Mouse (Mus musculus) limb, embryonic 13.5 days (tissue): Measurements from ENCODE around the gene Akr1cl. TPM values are rescaled to one million over a fixed set of nuclear protein-coding genes. Genes with fewer than 3 reads are reported as not detected.

Source experiments
- ATAC-seq: fragments of 200-750 bp; cut with Nextera tagmentation; 2 replicates; pipeline ENCODE4 v1.8.0; 2017; ENCODE audit warnings: low read depth, moderate number of reproducible peaks, moderate TSS enrichment; ENCODE audit not compliant: low FRiP score
- H3K27ac ChIP-seq: fragments of 300-500 bp; sonication (generic); 2 replicates; pipeline ENCODE4 v1.5.1; 2015; ENCODE audit warnings: inconsistent platforms, mild to moderate bottlenecking, moderate library complexity
- H3K27me3 ChIP-seq: fragments of 300-500 bp; sonication (generic); 2 replicates; pipeline ENCODE4 v1.6.1; 2015; ENCODE audit warnings: mild to moderate bottlenecking, inconsistent platforms
- H3K36me3 ChIP-seq: fragments of 300-500 bp; sonication (generic); 2 replicates; pipeline ENCODE4 v1.6.1; 2015; ENCODE audit warnings: inconsistent platforms, mild to moderate bottlenecking, moderate library complexity
- H3K4me1 ChIP-seq: fragments of 300-500 bp; sonication (generic); 2 replicates; pipeline ENCODE4 v1.6.1; 2015; ENCODE audit warnings: inconsistent platforms
- H3K4me2 ChIP-seq: fragments of 300-500 bp; sonication (generic); replicated peaks from 2 replicates; pipeline ENCODE4 v1.6.1; 2015; ENCODE audit warnings: inconsistent platforms, mild to moderate bottlenecking, moderate library complexity
- H3K4me3 ChIP-seq: fragments of 300-500 bp; sonication (generic); 2 replicates; pipeline ENCODE4 v1.5.1; 2015; ENCODE audit warnings: moderate library complexity, mild to moderate bottlenecking, inconsistent platforms
- H3K9ac ChIP-seq: fragments of 300-500 bp; sonication (generic); 2 replicates; pipeline ENCODE4 v1.6.1; 2015; ENCODE audit warnings: mild to moderate bottlenecking, inconsistent platforms
- H3K9me3 ChIP-seq: fragments of 300-500 bp; sonication (generic); 2 replicates; pipeline ENCODE4 v1.6.1; 2016; ENCODE audit warnings: inconsistent platforms
- WGBS: fragments of 180-500 bp; shearing (Covaris S2); methylation state at CpG from one replicate; pipeline ENCODE4 v1.1.7; 2015; 5-methylcytosine and 5-hydroxymethylcytosine counted together
- polyA plus RNA-seq: library from polyadenylated mRNA; unstranded; fragments of >200 nt; fragmentation: Nextera tagmentation; extraction: Ambion mirVana; gene quantifications from 2 replicates; pipeline ENCODE4 v1.2.1, GENCODE M21; 2015

Gene Akr1cl
- polyA plus RNA-seq, 1 experiment from 2014 or later, result 0.27 TPM

- WGBS, result 76% methylated on average over 2 of the region's 2 CpGs
- no peaks in the 10 kb centered on the region for H3K9me3 ChIP-seq
- no peak for ATAC-seq
- H3K27me3 ChIP-seq, result no peaks in the 10 kb centered on the region
- no peak overlapping the region for H3K27ac ChIP-seq
- H3K4me3 ChIP-seq, result no peak overlapping the region
- H3K4me2 ChIP-seq, result no peak overlapping the region
- no peaks in the 10 kb centered on the region for H3K4me1 ChIP-seq
- H3K9ac ChIP-seq, result no peak overlapping the region
- no peaks in the 10 kb centered on the region for H3K36me3 ChIP-seq
Observed at GRCm38 (mm10) chr1:65043433-65043832, 10.9 kb upstream of the Akr1cl start.

- no peak overlapping the region for H3K9ac ChIP-seq
Observed at GRCm38 (mm10) chr1:65041837-65042236, 9.3 kb upstream of the Akr1cl start.

GRCm38 (mm10) chr1:65040806-65041205 lies 8.2 kb upstream of the Akr1cl start:
- H3K9ac ChIP-seq, result no peak overlapping the region
- H3K27me3 ChIP-seq, result no peaks in the 10 kb centered on the region
- no peaks in the 10 kb centered on the region for H3K36me3 ChIP-seq
- H3K27ac ChIP-seq, result no peak overlapping the region
- 0 out of 2 replicates have a peak, but pooled peaks cover under 1% of the 10 kb centered on the region for H3K4me1 ChIP-seq
- ATAC-seq, result no peak
- H3K4me2 ChIP-seq, result no peak overlapping the region
- no peak overlapping the region for H3K4me3 ChIP-seq
- H3K9me3 ChIP-seq, result no peaks in the 10 kb centered on the region
- 79% methylated on average over 6 of the region's 6 CpGs for WGBS

More at GRCm38 (mm10) chr1:65041837-65042236, 9.3 kb upstream of the Akr1cl start:
- H3K4me1 ChIP-seq, result no peaks in the 10 kb centered on the region
- 90% methylated on average over 3 of the region's 3 CpGs for WGBS
- H3K36me3 ChIP-seq, result no peaks in the 10 kb centered on the region
- no peak for ATAC-seq
- H3K27me3 ChIP-seq, result no peaks in the 10 kb centered on the region
- H3K9me3 ChIP-seq, result no peaks in the 10 kb centered on the region
- no peak overlapping the region for H3K27ac ChIP-seq
- H3K4me2 ChIP-seq, result no peak overlapping the region
- H3K4me3 ChIP-seq, result no peak overlapping the region

- Histone ChIP-seq H3K9ac (no peak overlapping the region), H3K4me1 (0 out of 2 replicates have a peak, but pooled peaks cover 10% of the 10 kb centered on the region), H3K4me2 (no peak overlapping the region), H3K27ac (no peak overlapping the region), H3K36me3 (no peaks in the 10 kb centered on the region), H3K27me3 (no peaks in the 10 kb centered on the region), H3K9me3 (no peaks in the 10 kb centered on the region), H3K4me3 (no peak overlapping the region)
- ATAC-seq, result no peak
- 58% methylated on average over 3 of the region's 3 CpGs for WGBS
Observed at GRCm38 (mm10) chr1:65039679-65040078, 7.1 kb upstream of the Akr1cl start.

GRCm38 (mm10) chr1:65037542-65037941 lies 5.0 kb upstream of the Akr1cl start:
- H3K4me1 ChIP-seq, result 0 out of 2 replicates have a peak, but pooled peaks cover 11% of the 10 kb centered on the region
- no peaks in the 10 kb centered on the region for H3K9me3 ChIP-seq
- no peak overlapping the region for H3K4me2 ChIP-seq
- WGBS, result 83% methylated on average over 2 of the region's 2 CpGs
- H3K9ac ChIP-seq, result no peak overlapping the region
- no peaks in the 10 kb centered on the region for H3K36me3 ChIP-seq
- ATAC-seq, result no peak
- no peak overlapping the region for H3K4me3 ChIP-seq
- H3K27ac ChIP-seq, result no peak overlapping the region
- no peaks in the 10 kb centered on the region for H3K27me3 ChIP-seq

GRCm38 (mm10) chr1:65035513-65035912 lies 3.0 kb upstream of the Akr1cl start:
- H3K27ac ChIP-seq, result no peak overlapping the region
- H3K4me3 ChIP-seq, result no peak overlapping the region
- H3K4me1 ChIP-seq, result 0 out of 2 replicates have a peak, but pooled peaks cover 11% of the 10 kb centered on the region
- H3K9ac ChIP-seq, result no peak overlapping the region
- H3K4me2 ChIP-seq, result no peak overlapping the region; the same call in 1 of the 2 replicates
- no peaks in the 10 kb centered on the region for H3K36me3 ChIP-seq
- 9% methylated on average over 3 of the region's 3 CpGs for WGBS
- no peaks in the 10 kb centered on the region for H3K27me3 ChIP-seq
- peak; percentile 66; the same call in 1 of the 2 replicates for ATAC-seq
- H3K9me3 ChIP-seq, result no peaks in the 10 kb centered on the region

- no peak overlapping the region for H3K9ac ChIP-seq
- H3K36me3 ChIP-seq, result no peaks in the 10 kb centered on the region
- 74% methylated on average over 9 of the region's 9 CpGs for WGBS
- no peaks in the 10 kb centered on the region for H3K9me3 ChIP-seq
- no peaks in the 10 kb centered on the region for H3K4me1 ChIP-seq
- no peaks in the 10 kb centered on the region for H3K27me3 ChIP-seq
- ATAC-seq, result no peak
- no peak overlapping the region for H3K27ac ChIP-seq
- H3K4me3 ChIP-seq, result no peak overlapping the region
- H3K4me2 ChIP-seq, result no peak overlapping the region
Observed at GRCm38 (mm10) chr1:65028206-65028605, 4.4 kb downstream of the Akr1cl start.

GRCm38 (mm10) chr1:65012726-65013125 lies 19.8 kb downstream of the Akr1cl start:
- H3K9ac ChIP-seq, result no peak overlapping the region
- whole genome bisulfite sequencing, result 80% methylated on average over 4 of the region's 4 CpGs
- ATAC-seq, result no peak

GRCm38 (mm10) chr1:65010153-65010552 lies 22.4 kb downstream of the Akr1cl start:
- peak; percentile 75 for ATAC-seq
- 0 out of 2 replicates have a peak, but pooled peaks cover 3% of the 10 kb centered on the region for H3K4me1 ChIP-seq
- WGBS, result 12% methylated on average over 9 of the region's 9 CpGs

More at GRCm38 (mm10) chr1:65012726-65013125, 19.8 kb downstream of the Akr1cl start:
- H3K27ac ChIP-seq, result no peak overlapping the region
- no peaks in the 10 kb centered on the region for H3K27me3 ChIP-seq
- no peaks in the 10 kb centered on the region for H3K36me3 ChIP-seq
- no peaks in the 10 kb centered on the region for H3K9me3 ChIP-seq
- H3K4me3 ChIP-seq, result no peak overlapping the region
- H3K4me2 ChIP-seq, result no peak overlapping the region
- 0 out of 2 replicates have a peak, but pooled peaks cover 3% of the 10 kb centered on the region for H3K4me1 ChIP-seq

GRCm38 (mm10) chr1:65005575-65005974 lies 27.0 kb downstream of the Akr1cl start:
- H3K27me3 ChIP-seq, result no peaks in the 10 kb centered on the region
- WGBS, result 90% methylated on average over 6 of the region's 6 CpGs
- H3K9me3 ChIP-seq, result peaks cover 3% of the 10 kb centered on the region; the same call in 1 of the 2 replicates

More at GRCm38 (mm10) chr1:65010153-65010552, 22.4 kb downstream of the Akr1cl start:
- H3K9me3 ChIP-seq, result peaks cover 3% of the 10 kb centered on the region; the same call in 1 of the 2 replicates
- no peaks in the 10 kb centered on the region for H3K36me3 ChIP-seq
- H3K27ac ChIP-seq, result no peak overlapping the region
- H3K4me3 ChIP-seq, result no peak overlapping the region
- no peak overlapping the region for H3K9ac ChIP-seq
- no peak overlapping the region for H3K4me2 ChIP-seq
- H3K27me3 ChIP-seq, result no peaks in the 10 kb centered on the region

GRCm38 (mm10) chr1:65004526-65004925 lies 28.0 kb downstream of the Akr1cl start:
- H3K36me3 ChIP-seq, result no peaks in the 10 kb centered on the region
- no peak overlapping the region for H3K4me3 ChIP-seq
- H3K27me3 ChIP-seq, result no peaks in the 10 kb centered on the region
- no peak overlapping the region for H3K9ac ChIP-seq
- 83% methylated on average over 4 of the region's 4 CpGs for WGBS
- H3K4me2 ChIP-seq, result no peak overlapping the region
- no peak for ATAC-seq
- no peak overlapping the region for H3K27ac ChIP-seq
- peaks cover 3% of the 10 kb centered on the region; the same call in 1 of the 2 replicates for H3K9me3 ChIP-seq
- H3K4me1 ChIP-seq, result 0 out of 2 replicates have a peak, but pooled peaks cover 3% of the 10 kb centered on the region

More at GRCm38 (mm10) chr1:65005575-65005974, 27.0 kb downstream of the Akr1cl start:
- Histone ChIP-seq H3K4me3 (no peak overlapping the region), H3K4me2 (no peak overlapping the region), H3K4me1 (0 out of 2 replicates have a peak, but pooled peaks cover 3% of the 10 kb centered on the region), H3K36me3 (no peaks in the 10 kb centered on the region), H3K27ac (no peak overlapping the region), H3K9ac (no peak overlapping the region)
- ATAC-seq, result no peak

- H3K27ac ChIP-seq, result no peak overlapping the region
- no peaks in the 10 kb centered on the region for H3K27me3 ChIP-seq
- no peak overlapping the region for H3K9ac ChIP-seq
- no peak overlapping the region for H3K4me2 ChIP-seq
- H3K9me3 ChIP-seq, result no peaks in the 10 kb centered on the region
- 79% methylated on average over 4 of the region's 4 CpGs for whole genome bisulfite sequencing
- no peaks in the 10 kb centered on the region for H3K4me1 ChIP-seq
- no peak for ATAC-seq
- no peak overlapping the region for H3K4me3 ChIP-seq
- H3K36me3 ChIP-seq, result no peaks in the 10 kb centered on the region
Observed at GRCm38 (mm10) chr1:64993206-64993605, 39.4 kb downstream of the Akr1cl start.

- ATAC-seq, result no peak
- Histone ChIP-seq H3K4me1 (no peaks in the 10 kb centered on the region), H3K4me2 (no peak overlapping the region)
Observed at GRCm38 (mm10) chr1:64988176-64988575, 44.4 kb downstream of the Akr1cl start.

More at GRCm38 (mm10) chr1:64988176-64988575, 44.4 kb downstream of the Akr1cl start:
- Histone ChIP-seq H3K9me3 (no peaks in the 10 kb centered on the region), H3K9ac (no peak overlapping the region), H3K4me3 (no peak overlapping the region), H3K27me3 (no peaks in the 10 kb centered on the region), H3K27ac (no peak overlapping the region), H3K36me3 (no peaks in the 10 kb centered on the region)
